Mouse (Mus musculus) liver, embryonic 12.5 days (tissue): ENCODE measurements around the gene Rab7. TPM values are rescaled to one million over a fixed set of nuclear protein-coding genes. Genes with fewer than 3 reads are reported as not detected.
A peak's percentile ranks its signal among the peaks of the same experiment; 100 is the strongest.

Experiments used
- ATAC-seq: fragments of 200-750 bp; cut with Nextera tagmentation; 2 replicates; pipeline ENCODE4 v1.8.0; 2017; ENCODE audit warnings: moderate number of reproducible peaks, mild to moderate bottlenecking, moderate library complexity
- H3K27ac ChIP-seq: fragments of 300-500 bp; sonication (generic); 2 replicates; pipeline ENCODE4 v1.5.1; 2016; ENCODE audit warnings: mild to moderate bottlenecking
- H3K27me3 ChIP-seq: fragments of 300-500 bp; sonication (generic); replicated peaks from 2 replicates; pipeline ENCODE4 v1.6.1; 2016; ENCODE audit warnings: mild to moderate bottlenecking, moderate library complexity
- H3K36me3 ChIP-seq: fragments of 300-500 bp; sonication (generic); 2 replicates; pipeline ENCODE4 v1.6.1; 2016; ENCODE audit warnings: mild to moderate bottlenecking, moderate library complexity
- H3K4me1 ChIP-seq: fragments of 300-500 bp; sonication (generic); 2 replicates; pipeline ENCODE4 v1.6.1; 2016
- H3K4me2 ChIP-seq: fragments of 300-500 bp; sonication (generic); 2 replicates; pipeline ENCODE4 v1.6.1; 2016; ENCODE audit warnings: mild to moderate bottlenecking, moderate library complexity
- H3K4me3 ChIP-seq: fragments of 300-500 bp; sonication (generic); 2 replicates; pipeline ENCODE4 v1.5.1; 2016; ENCODE audit warnings: mild to moderate bottlenecking, moderate library complexity
- H3K9ac ChIP-seq: fragments of 300-500 bp; sonication (generic); 2 replicates; pipeline ENCODE4 v1.6.1; 2016; ENCODE audit warnings: mild to moderate bottlenecking, moderate library complexity
- H3K9me3 ChIP-seq: fragments of 300-500 bp; sonication (generic); replicated peaks from 2 replicates; pipeline ENCODE4 v1.6.1; 2016; ENCODE audit warnings: mild to moderate bottlenecking, moderate library complexity
- WGBS: fragments of 180-500 bp; shearing (Covaris S2); methylation state at CpG from one replicate; pipeline ENCODE4 v1.1.7; 2016; ENCODE audit not compliant: insufficient replicate concordance; 5-methylcytosine and 5-hydroxymethylcytosine counted together
- polyA plus RNA-seq: library from polyadenylated mRNA; unstranded; fragments of >200 nt; fragmentation: Nextera tagmentation; extraction: Ambion mirVana; gene quantifications from 2 replicates; pipeline ENCODE4 v1.2.1, GENCODE M21; 2016

Rab7 gene
- polyA plus RNA-seq, result 134 and 135 TPM in 2 replicates

GRCm38 (mm10) chr6:88044577-88045405 is at the start of gene Rab7:
Rab7 (minus strand) TSS chr6:88045270.
- H3K9me3 ChIP-seq, result no peaks in the 10 kb centered on the region
- under 1% methylated on average over 80 of the region's 82 CpGs for WGBS
- H3K4me3 ChIP-seq, result peak within 1 kb of the TSS; percentile 97
- H3K27ac ChIP-seq, result peak within 1 kb of the TSS; percentile 91
- peak within 1 kb of the TSS; percentile 93 for H3K9ac ChIP-seq
- peaks cover 45% of the 10 kb centered on the region for H3K4me1 ChIP-seq
- peaks cover 6% of the 10 kb centered on the region for H3K36me3 ChIP-seq
- H3K27me3 ChIP-seq, result peaks cover 10% of the 10 kb centered on the region; the same call in 1 of the 2 replicates
- ATAC-seq, result peak; percentile 94
- peak within 1 kb of the TSS; percentile 80 for H3K4me2 ChIP-seq

DNA sequence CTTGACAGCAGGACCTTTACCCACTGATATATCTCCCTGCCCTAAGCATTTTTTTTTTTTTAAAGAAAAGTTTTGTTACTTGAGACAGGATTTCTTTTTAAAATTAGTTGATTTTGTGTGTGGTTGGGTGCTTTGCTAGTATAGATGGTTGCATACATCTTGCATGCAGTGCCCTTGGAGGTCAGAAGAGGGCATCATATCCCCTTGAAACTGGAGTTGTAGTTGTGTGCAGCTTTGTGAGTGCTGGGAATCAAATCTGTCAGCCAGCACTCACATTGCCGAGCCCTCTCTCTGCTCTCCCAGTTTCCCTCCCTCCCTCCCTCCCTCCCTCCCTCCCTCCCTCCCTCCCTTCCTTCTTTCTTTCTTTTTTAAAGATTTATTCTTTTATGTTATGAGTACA is 43.9 kb upstream of the Rab7 start:
- Histone ChIP-seq H3K36me3 (peaks cover 65% of the 10 kb centered on the region), H3K4me2 (no peak overlapping the region), H3K27ac (no peak overlapping the region), H3K9ac (no peak overlapping the region), H3K4me3 (no peak overlapping the region), H3K4me1 (peaks cover 30% of the 10 kb centered on the region), H3K27me3 (no peaks in the 10 kb centered on the region), H3K9me3 (no peaks in the 10 kb centered on the region)
- WGBS, result 83% methylated on average over 1 of the region's 1 CpGs
- ATAC-seq, result no peak

GRCm38 (mm10) chr6:88084278-88085151 is 39.4 kb upstream of the Rab7 start, which contains the start of gene Rpn1:
Rpn1 (plus strand) TSS chr6:88084482.
- Histone ChIP-seq H3K36me3 (peaks cover 22% of the 10 kb centered on the region), H3K27ac (peak within 1 kb of the TSS; percentile 85), H3K9ac (peak within 1 kb of the TSS; percentile 89), H3K4me2 (peak within 1 kb of the TSS; percentile 92), H3K4me3 (peak within 1 kb of the TSS; percentile 83), H3K4me1 (peaks cover 44% of the 10 kb centered on the region), H3K27me3 (no peaks in the 10 kb centered on the region), H3K9me3 (no peaks in the 10 kb centered on the region)
- WGBS, result under 1% methylated on average over 71 of the region's 71 CpGs
- peak; percentile 93 for ATAC-seq

DNA sequence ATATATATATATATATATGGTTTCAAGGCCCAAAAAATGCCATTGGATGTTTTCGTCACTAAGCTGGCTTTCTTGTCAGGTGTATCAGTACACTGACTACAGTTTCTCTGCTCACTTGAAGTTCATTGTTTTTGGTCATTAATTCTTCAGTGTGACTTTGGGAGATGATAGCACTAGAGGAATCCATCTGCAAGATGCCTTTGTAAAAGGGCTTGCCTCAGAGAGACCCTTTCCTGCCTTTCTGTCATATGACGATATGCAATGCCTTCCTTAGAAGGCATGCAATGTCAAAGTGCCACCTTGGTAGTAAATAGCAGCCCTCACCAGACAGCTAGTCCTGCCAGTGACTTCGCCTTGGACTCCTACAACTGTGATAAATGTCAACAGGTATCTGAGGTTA is 38.6 kb upstream of the Rab7 start:
- H3K9me3 ChIP-seq, result no peaks in the 10 kb centered on the region
- H3K27me3 ChIP-seq, result no peaks in the 10 kb centered on the region; the same call in 1 of the 2 replicates
- ATAC-seq, result no peak
- peak overlapping the region; percentile 83 for H3K4me3 ChIP-seq
- H3K36me3 ChIP-seq, result peaks cover 13% of the 10 kb centered on the region
- H3K27ac ChIP-seq, result peak overlapping the region; percentile 85; the same call in 1 of the 2 replicates
- peaks cover 47% of the 10 kb centered on the region for H3K4me1 ChIP-seq
- H3K9ac ChIP-seq, result peak overlapping the region; percentile 89; the same call in 1 of the 2 replicates
- H3K4me2 ChIP-seq, result peak overlapping the region; percentile 92
- WGBS, result 52% methylated on average over 3 of the region's 3 CpGs

GRCm38 (mm10) chr6:88083095-88083494 is 38.0 kb upstream of the Rab7 start:
- no peak overlapping the region for H3K4me3 ChIP-seq
- no peaks in the 10 kb centered on the region; the same call in 1 of the 2 replicates for H3K27me3 ChIP-seq
- peaks cover 7% of the 10 kb centered on the region for H3K36me3 ChIP-seq
- H3K4me2 ChIP-seq, result no peak overlapping the region
- H3K9me3 ChIP-seq, result no peaks in the 10 kb centered on the region
- ATAC-seq, result no peak
- H3K4me1 ChIP-seq, result peaks cover 47% of the 10 kb centered on the region
- no peak overlapping the region for H3K9ac ChIP-seq
- H3K27ac ChIP-seq, result no peak overlapping the region
- 85% methylated on average over 7 of the region's 7 CpGs for WGBS

- Histone ChIP-seq H3K4me1 (peaks cover 33% of the 10 kb centered on the region), H3K4me3 (peak overlapping the region; percentile 61; the same call in 1 of the 2 replicates), H3K4me2 (peak overlapping the region; percentile 86), H3K27me3 (peaks cover 6% of the 10 kb centered on the region; the same call in 1 of the 2 replicates), H3K27ac (peak overlapping the region; percentile 89), H3K36me3 (no peaks in the 10 kb centered on the region), H3K9ac (peak overlapping the region; percentile 74; the same call in 1 of the 2 replicates), H3K9me3 (no peaks in the 10 kb centered on the region)
- 25% methylated on average over 1 of the region's 1 CpGs for WGBS
- ATAC-seq, result peak; percentile 62
Observed at GRCm38 (mm10) chr6:88075960-88076517, 31.0 kb upstream of the Rab7 start.

- H3K27ac ChIP-seq, result peak overlapping the region; percentile 89
- peak; percentile 97 for ATAC-seq
- no peaks in the 10 kb centered on the region for H3K9me3 ChIP-seq
- peaks cover 6% of the 10 kb centered on the region; the same call in 1 of the 2 replicates for H3K27me3 ChIP-seq
- peak overlapping the region; percentile 61 for H3K4me3 ChIP-seq
- H3K36me3 ChIP-seq, result no peaks in the 10 kb centered on the region
- 2% methylated on average over 32 of the region's 32 CpGs for WGBS
- peaks cover 31% of the 10 kb centered on the region for H3K4me1 ChIP-seq
- H3K4me2 ChIP-seq, result peak overlapping the region; percentile 86
- peak overlapping the region; percentile 74 for H3K9ac ChIP-seq
Observed at GRCm38 (mm10) chr6:88074752-88075554, 29.9 kb upstream of the Rab7 start.

DNA sequence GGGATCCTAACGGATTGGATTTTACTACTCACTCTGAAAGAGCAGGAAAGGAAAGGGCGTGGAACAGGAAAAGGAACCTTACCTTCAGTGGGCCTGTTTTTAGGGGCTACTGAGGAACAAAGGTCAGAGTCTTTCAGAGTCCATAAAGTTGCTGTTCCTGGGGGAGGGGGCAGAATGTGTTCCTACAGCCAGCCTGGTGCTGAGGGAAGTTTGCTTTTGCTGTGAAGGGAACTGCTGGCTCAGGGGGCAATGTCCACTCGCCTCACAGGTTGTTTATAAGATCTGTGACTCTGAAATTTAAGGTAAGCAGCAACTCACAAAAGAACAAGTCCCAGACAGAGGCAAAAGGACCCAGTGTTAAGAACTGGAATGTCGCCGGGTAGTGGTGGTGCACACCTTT is 26.1 kb upstream of the Rab7 start:
- Histone ChIP-seq H3K4me2 (no peak overlapping the region), H3K4me1 (peaks cover 16% of the 10 kb centered on the region), H3K9ac (no peak overlapping the region), H3K4me3 (no peak overlapping the region), H3K27me3 (no peaks in the 10 kb centered on the region), H3K36me3 (no peaks in the 10 kb centered on the region), H3K27ac (peak overlapping the region; percentile 15), H3K9me3 (no peaks in the 10 kb centered on the region)
- 60% methylated on average over 5 of the region's 5 CpGs for WGBS
- no peak for ATAC-seq

DNA sequence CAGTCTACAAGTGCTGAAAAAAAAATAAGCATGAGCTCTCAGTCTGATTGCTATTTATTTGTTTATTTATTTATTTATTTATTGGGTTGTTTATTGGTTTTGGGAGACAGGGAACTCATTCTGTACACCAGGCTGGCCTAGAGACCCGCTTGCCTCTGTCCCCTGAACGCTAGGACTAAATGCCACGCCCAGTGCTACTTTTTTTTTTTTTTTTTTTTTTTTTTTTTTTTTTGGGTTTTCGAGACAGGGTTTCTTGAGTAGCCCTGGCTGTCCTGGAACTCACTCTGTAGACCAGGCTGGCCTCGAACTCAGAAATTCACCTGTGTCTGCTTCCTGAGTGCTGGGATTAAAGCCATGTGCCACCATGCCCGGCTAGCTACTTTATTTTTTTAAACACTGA is 25.4 kb upstream of the Rab7 start:
- Histone ChIP-seq H3K4me3 (no peak overlapping the region), H3K9me3 (no peaks in the 10 kb centered on the region), H3K4me2 (no peak overlapping the region), H3K27me3 (no peaks in the 10 kb centered on the region), H3K27ac (no peak overlapping the region), H3K4me1 (peaks cover 9% of the 10 kb centered on the region), H3K9ac (no peak overlapping the region), H3K36me3 (no peaks in the 10 kb centered on the region)
- ATAC-seq, result no peak
- WGBS, result 52% methylated on average over 6 of the region's 6 CpGs

- no peak overlapping the region for H3K27ac ChIP-seq
- H3K27me3 ChIP-seq, result no peaks in the 10 kb centered on the region
- H3K36me3 ChIP-seq, result no peaks in the 10 kb centered on the region
- no peak overlapping the region for H3K4me2 ChIP-seq
- 0 out of 2 replicates have a peak, but pooled peaks cover 3% of the 10 kb centered on the region for H3K4me1 ChIP-seq
- H3K4me3 ChIP-seq, result no peak overlapping the region
- H3K9me3 ChIP-seq, result no peaks in the 10 kb centered on the region
- ATAC-seq, result no peak
- no peak overlapping the region for H3K9ac ChIP-seq
- 30% methylated on average over 1 of the region's 1 CpGs for WGBS
Observed at GRCm38 (mm10) chr6:88068739-88069138, 23.7 kb upstream of the Rab7 start.

DNA sequence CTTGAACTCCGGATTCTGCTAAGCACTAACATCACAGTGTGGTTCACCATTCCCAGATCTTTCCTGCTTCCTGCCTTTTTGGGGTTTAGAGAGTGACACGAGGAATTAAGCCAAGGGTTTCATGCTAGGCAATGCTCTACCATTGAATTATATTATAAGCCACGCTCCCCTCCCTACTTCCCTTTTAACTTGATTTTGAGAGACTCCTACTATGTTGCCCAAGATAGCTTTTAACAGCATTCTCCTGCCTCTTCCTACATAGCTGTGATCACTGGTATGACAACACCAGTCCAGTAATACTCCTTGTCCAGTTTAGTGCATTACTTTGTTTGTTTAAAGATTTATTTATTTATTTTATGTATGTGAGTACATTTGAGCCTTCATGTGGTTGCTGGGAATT is 22.7 kb upstream of the Rab7 start:
- WGBS, result 32% methylated on average over 3 of the region's 3 CpGs
- Histone ChIP-seq H3K9me3 (no peaks in the 10 kb centered on the region), H3K9ac (no peak overlapping the region), H3K4me2 (no peak overlapping the region), H3K36me3 (no peaks in the 10 kb centered on the region), H3K4me1 (0 out of 2 replicates have a peak, but pooled peaks cover 3% of the 10 kb centered on the region), H3K27me3 (no peaks in the 10 kb centered on the region), H3K4me3 (no peak overlapping the region), H3K27ac (no peak overlapping the region)
- no peak for ATAC-seq
